Mouse (Mus musculus): ENCODE measurements around the gene Hmgcs1. TPM values are rescaled to one million over a fixed set of nuclear protein-coding genes. Genes with fewer than 3 reads are reported as not detected.
"Not testable (repeated sequence)": the region's sequence is repeated elsewhere in the genome, so short reads cannot be mapped to it uniquely, and the experiment has no call there.

Gene Hmgcs1
- polyA plus RNA-seq, 1 experiment from 2014 or later, result 69.9 TPM

DNA sequence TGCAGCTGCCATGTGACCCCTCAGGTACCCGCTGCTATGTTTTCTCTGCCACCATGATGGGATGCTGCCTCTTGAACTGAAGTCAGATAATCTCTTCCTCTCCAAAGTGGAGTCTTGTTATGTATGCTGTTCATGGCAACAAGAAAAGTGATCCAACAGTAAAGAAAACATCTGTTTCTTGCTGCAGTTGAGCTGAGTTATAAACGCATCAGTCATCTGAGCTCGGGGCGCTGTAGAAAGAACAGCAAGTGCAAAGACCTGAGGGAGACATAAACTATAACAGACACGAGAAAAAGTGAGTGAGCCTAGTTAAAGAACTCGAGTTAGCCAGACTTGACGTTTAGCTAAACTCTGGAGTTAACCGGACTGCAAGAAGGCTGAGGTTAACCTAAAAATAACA lies 11.4 kb upstream of the Hmgcs1 start:
- WGBS, result 67% methylated on average over 8 of the region's 8 CpGs

DNA sequence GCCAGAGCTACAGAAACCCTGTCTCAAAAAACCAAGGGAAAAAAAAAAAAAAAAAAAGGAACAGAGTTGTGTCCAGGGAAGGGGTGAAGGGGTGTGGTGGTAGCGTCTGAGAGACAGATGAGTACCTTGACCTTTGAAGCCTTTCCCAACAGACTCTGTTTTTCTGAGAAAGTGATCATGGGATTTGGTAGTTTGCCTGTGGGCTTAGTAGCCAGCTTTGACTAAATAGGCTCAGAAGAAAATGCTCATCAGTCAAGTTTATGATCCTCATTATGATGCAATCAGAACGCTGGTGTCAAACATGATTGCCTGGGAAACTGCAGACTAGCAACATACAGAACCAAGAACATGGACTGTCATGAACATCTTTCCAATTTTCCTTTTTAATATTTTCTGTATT lies 10.5 kb upstream of the Hmgcs1 start:
- Histone ChIP-seq H3K4me2 (no peak overlapping the region), H3K4me1 (replicated peaks) (no peaks in the 10 kb centered on the region)
- 74% methylated on average over 2 of the region's 2 CpGs for WGBS

More for the DNA sequence above, 11.4 kb upstream of the Hmgcs1 start:
- no peak overlapping the region for H3K4me2 ChIP-seq
- no peaks in the 10 kb centered on the region for H3K4me1 ChIP-seq (replicated peaks)
- no peaks in the 10 kb centered on the region for H3K36me3 ChIP-seq
- H3K27me3 ChIP-seq, result no peaks in the 10 kb centered on the region
- no peak overlapping the region for H3K27ac ChIP-seq
- no peak overlapping the region for H3K9ac ChIP-seq
- no peaks in the 10 kb centered on the region for H3K9me3 ChIP-seq (replicated peaks)
- no peak for ATAC-seq (replicated peaks; ENCODE audit: insufficient number of reproducible peaks, insufficient read depth, low FRiP score, low read depth)
- no peak overlapping the region for H3K4me3 ChIP-seq

DNA sequence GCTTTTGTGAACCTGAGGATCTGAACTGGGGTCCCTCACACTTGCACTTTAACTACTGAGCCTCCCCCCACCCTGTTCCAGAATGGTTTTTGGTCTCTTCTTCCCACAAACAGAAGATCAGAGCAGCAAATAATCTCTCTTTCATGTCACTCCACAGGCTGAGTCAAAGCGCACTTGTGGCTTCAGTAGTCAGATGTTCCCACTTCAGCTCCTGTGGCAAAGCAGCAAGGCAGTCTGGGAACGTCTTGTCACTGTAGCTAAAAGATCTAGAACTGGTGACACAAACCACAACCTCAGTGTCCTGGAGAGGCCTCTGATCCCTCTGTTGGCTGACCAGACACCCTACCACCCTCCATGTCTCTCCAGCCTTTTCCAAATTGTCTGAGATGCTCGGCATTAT lies 9.0 kb upstream of the Hmgcs1 start:
- no peak overlapping the region for H3K9ac ChIP-seq
- H3K4me2 ChIP-seq, result no peak overlapping the region
- no peaks in the 10 kb centered on the region for H3K27me3 ChIP-seq
- H3K9me3 ChIP-seq (replicated peaks), result no peaks in the 10 kb centered on the region
- H3K27ac ChIP-seq, result no peak overlapping the region
- ATAC-seq (replicated peaks; ENCODE audit: insufficient number of reproducible peaks, insufficient read depth, low FRiP score, low read depth), result no peak
- no peaks in the 10 kb centered on the region for H3K36me3 ChIP-seq
- whole genome bisulfite sequencing, result 69% methylated on average over 3 of the region's 3 CpGs
- no peak overlapping the region for H3K4me3 ChIP-seq
- H3K4me1 ChIP-seq (replicated peaks), result no peaks in the 10 kb centered on the region

More for the DNA sequence above, 10.5 kb upstream of the Hmgcs1 start:
- no peaks in the 10 kb centered on the region for H3K27me3 ChIP-seq
- H3K4me3 ChIP-seq, result no peak overlapping the region
- H3K36me3 ChIP-seq, result no peaks in the 10 kb centered on the region
- no peaks in the 10 kb centered on the region for H3K9me3 ChIP-seq (replicated peaks)
- no peak overlapping the region for H3K9ac ChIP-seq
- ATAC-seq (replicated peaks; ENCODE audit: insufficient number of reproducible peaks, insufficient read depth, low FRiP score, low read depth), result no peak
- no peak overlapping the region for H3K27ac ChIP-seq

DNA sequence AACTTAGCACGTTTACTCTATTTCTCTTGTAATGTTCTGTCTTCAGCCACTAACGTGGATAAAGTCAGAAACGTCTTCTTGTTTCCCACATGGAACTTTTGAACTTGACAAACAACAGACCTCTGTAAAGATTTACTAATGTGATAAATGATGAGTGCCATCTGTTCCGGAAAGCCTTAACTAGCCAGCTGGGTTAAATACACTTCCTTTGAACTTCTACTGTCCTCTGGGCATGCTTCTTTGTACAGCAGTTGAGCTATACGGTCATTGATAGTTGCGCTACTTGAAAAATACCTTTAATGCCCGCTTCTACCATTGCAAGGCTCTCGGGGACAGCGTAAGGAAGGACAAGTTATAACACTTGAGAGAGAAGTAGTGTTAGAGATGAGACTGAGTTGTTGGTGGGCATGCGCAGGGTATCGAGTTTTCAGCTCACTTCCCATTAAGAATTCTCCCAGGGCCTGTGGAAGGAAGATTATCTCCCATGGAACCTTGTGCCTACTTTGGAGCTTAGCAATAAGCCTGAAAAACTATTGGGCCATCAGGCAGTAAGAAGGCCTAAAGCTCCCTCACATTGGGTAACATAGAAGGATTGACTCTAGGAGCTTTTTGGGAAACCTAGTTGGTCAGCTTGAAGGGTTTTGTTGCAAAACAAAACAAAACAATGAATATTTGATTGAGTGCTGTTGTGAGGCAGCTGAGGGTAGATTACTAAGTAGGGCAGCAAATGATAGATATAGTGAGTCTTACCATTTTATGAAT lies 5.6 kb upstream of the Hmgcs1 start:
- H3K27ac ChIP-seq, result no peak overlapping the region
- H3K9me3 ChIP-seq (replicated peaks), result no peaks in the 10 kb centered on the region
- H3K4me3 ChIP-seq, result no peak overlapping the region
- no peak overlapping the region for H3K4me2 ChIP-seq
- H3K9ac ChIP-seq, result no peak overlapping the region
- 70% methylated on average over 11 of the region's 11 CpGs for WGBS
- H3K36me3 ChIP-seq, result no peaks in the 10 kb centered on the region
- H3K27me3 ChIP-seq, result no peaks in the 10 kb centered on the region
- ATAC-seq (replicated peaks; ENCODE audit: insufficient number of reproducible peaks, insufficient read depth, low FRiP score, low read depth), result no peak
- H3K4me1 ChIP-seq (replicated peaks), result 0 out of 2 replicates have a peak, but pooled peaks cover 2% of the 10 kb centered on the region

DNA sequence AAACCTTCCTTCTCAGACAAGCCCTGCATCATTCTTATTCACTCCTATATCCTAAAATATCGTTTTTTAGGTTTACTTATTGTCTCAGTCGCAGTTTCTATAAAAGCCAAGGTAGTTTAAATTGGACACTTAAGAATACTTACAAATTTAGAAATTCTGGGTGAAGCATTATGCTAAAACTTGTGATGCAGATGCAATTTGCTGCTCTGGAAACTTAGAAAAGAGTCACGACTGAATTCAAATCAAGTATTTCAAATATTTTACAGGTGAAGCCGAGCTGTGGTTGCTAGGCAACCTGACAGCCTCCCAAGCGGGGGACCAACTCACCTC lies 505 bp upstream of the Hmgcs1 start:
- Histone ChIP-seq H3K27me3 (no peaks in the 10 kb centered on the region), H3K4me2 (peak overlapping the region; percentile 65), H3K27ac (peak overlapping the region; percentile 4; the same call in 1 of the 2 replicates), H3K36me3 (0 out of 2 replicates have a peak, but pooled peaks cover 3% of the 10 kb centered on the region), H3K9ac (no peak overlapping the region), H3K4me1 (replicated peaks) (peaks cover 21% of the 10 kb centered on the region), H3K9me3 (replicated peaks) (no peaks in the 10 kb centered on the region), H3K4me3 (peak overlapping the region; percentile 81)
- 9% methylated on average over 5 of the region's 5 CpGs for WGBS
- ATAC-seq (replicated peaks; ENCODE audit: insufficient number of reproducible peaks, insufficient read depth, low FRiP score, low read depth), result no peak

DNA sequence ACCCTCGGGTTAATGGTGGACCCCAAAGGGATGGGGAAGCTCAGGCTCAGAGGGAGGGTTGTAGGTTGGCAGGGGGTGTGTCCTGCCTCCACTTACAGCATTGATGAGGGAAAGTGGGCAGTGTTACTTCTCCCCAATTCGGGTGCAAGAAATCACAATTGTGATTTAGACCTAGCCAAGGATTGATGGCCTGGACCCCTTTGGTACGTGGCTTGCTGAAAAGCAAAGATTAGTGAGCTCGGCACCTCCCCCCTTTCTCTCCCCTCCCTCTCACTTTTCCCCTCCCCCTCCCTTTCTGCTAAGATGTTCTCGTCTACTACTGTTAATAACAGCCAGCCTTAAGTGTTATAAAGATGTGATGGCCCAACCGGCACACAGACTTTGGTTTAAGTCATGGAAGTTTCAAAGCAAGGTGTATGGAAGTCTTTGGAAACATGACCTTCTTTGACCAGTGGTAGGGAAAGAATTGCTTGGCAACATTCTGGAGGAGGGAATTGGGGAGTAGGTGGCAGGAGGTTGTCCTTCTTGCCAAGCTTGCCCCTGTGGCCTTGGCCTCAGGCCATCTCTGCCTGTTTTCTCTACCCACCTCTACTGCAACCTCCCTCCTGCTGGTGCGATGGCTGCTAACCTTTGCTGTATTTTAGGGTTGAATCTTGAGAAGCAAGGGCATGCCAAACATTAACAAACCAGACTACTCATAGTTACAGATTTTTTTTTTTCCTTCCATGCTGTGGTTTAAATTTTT lies 869 bp downstream of the Hmgcs1 start:
- 0 out of 2 replicates have a peak, but pooled peaks cover 3% of the 10 kb centered on the region for H3K36me3 ChIP-seq
- H3K9me3 ChIP-seq (replicated peaks), result no peaks in the 10 kb centered on the region
- peak overlapping the region; percentile 80 for H3K4me2 ChIP-seq
- H3K4me1 ChIP-seq (replicated peaks), result peaks cover 25% of the 10 kb centered on the region
- H3K4me3 ChIP-seq, result peak overlapping the region; percentile 81
- H3K9ac ChIP-seq, result peak overlapping the region; percentile 82
- no peaks in the 10 kb centered on the region for H3K27me3 ChIP-seq
- ATAC-seq (replicated peaks; ENCODE audit: insufficient number of reproducible peaks, insufficient read depth, low FRiP score, low read depth), result no peak
- H3K27ac ChIP-seq, result peak overlapping the region; percentile 98
- WGBS, result 3% methylated on average over 7 of the region's 7 CpGs

DNA sequence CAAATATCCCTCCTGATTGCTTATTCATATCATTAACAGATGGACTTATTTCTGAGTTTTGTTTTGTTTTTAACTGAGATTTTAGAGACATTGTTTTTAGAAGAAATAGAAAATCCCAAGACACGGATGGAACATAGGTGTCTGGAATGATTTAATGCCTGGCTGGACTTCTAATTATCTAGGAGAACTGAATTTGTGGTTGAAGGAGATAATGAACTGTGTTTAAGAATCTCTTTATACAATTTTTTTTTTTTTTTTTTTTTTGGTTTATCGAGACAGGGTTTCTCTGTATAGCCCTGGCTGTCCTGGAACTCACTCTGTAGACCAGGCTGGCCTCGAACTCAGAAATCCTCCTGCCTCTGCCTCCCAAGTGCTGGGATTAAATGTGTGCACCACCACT lies 1.8 kb downstream of the Hmgcs1 start:
- not testable (repeated sequence) for H3K36me3 ChIP-seq; H3K27ac ChIP-seq; H3K9me3 ChIP-seq (replicated peaks); ATAC-seq (replicated peaks; ENCODE audit: insufficient number of reproducible peaks, insufficient read depth, low FRiP score, low read depth); H3K27me3 ChIP-seq
- peak overlapping the region; percentile 80; the same call in 1 of the 2 replicates for H3K4me2 ChIP-seq
- H3K9ac ChIP-seq, result peak overlapping the region; percentile 82; the same call in 1 of the 2 replicates
- 80% methylated on average over 3 of the region's 3 CpGs for WGBS
- H3K4me1 ChIP-seq (replicated peaks), result peaks cover 25% of the 10 kb centered on the region
- H3K4me3 ChIP-seq, result peak overlapping the region; percentile 81; the same call in 1 of the 2 replicates

DNA sequence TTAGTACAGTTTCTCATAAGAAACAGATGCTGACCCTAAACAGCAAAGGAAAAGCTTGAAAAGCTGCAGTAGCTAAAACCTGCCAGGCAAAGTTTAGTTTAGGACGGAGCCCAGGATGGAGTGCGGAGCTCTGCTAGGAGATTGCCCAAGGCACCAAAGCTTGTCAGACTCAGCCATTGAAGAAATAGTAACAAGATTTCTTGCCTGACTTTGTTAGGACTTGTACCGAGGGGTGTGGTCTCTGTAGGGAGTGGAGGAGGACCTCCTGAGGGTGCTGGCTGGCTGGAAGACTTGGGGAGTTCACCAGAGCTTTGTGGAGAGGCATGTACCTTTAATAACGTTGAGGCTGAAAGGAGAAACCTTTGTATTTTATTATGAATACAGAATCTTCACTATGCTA lies 5.5 kb downstream of the Hmgcs1 start:
- no peak overlapping the region for H3K9ac ChIP-seq

DNA sequence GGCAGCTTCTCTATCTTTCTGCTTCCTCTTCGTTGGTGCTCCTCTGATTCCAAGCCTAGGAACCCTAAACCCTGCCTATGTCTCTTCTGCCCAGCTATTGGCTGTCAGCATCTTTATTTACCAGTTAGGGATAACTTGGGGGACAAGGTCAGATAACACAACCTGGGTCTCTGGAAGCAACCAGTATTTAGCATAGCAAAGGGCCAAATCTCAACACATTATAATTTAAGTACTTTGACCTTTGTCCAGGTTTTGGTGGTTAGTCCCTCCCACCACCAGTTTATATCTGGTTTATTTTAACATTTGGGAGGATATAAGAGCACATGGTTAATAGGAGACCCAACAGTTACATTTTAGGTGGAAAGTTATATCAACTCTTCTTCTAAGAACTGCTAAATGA lies 6.3 kb downstream of the Hmgcs1 start:
- Histone ChIP-seq H3K27ac (no peak overlapping the region), H3K9ac (no peak overlapping the region), H3K27me3 (no peaks in the 10 kb centered on the region), H3K4me3 (no peak overlapping the region), H3K4me2 (no peak overlapping the region), H3K36me3 (peaks cover 20% of the 10 kb centered on the region), H3K9me3 (replicated peaks) (no peaks in the 10 kb centered on the region), H3K4me1 (replicated peaks) (peaks cover 16% of the 10 kb centered on the region)
- WGBS, result 78% methylated on average over 1 of the region's 1 CpGs
- ATAC-seq (replicated peaks; ENCODE audit: insufficient number of reproducible peaks, insufficient read depth, low FRiP score, low read depth), result no peak

More for the DNA sequence above, 5.5 kb downstream of the Hmgcs1 start:
- H3K27me3 ChIP-seq, result no peaks in the 10 kb centered on the region
- H3K4me3 ChIP-seq, result no peak overlapping the region
- no peak for ATAC-seq (replicated peaks; ENCODE audit: insufficient number of reproducible peaks, insufficient read depth, low FRiP score, low read depth)
- H3K4me1 ChIP-seq (replicated peaks), result peaks cover 22% of the 10 kb centered on the region
- H3K4me2 ChIP-seq, result no peak overlapping the region
- no peak overlapping the region for H3K27ac ChIP-seq
- WGBS, result 70% methylated on average over 4 of the region's 4 CpGs
- peaks cover 15% of the 10 kb centered on the region for H3K36me3 ChIP-seq
- no peaks in the 10 kb centered on the region for H3K9me3 ChIP-seq (replicated peaks)

DNA sequence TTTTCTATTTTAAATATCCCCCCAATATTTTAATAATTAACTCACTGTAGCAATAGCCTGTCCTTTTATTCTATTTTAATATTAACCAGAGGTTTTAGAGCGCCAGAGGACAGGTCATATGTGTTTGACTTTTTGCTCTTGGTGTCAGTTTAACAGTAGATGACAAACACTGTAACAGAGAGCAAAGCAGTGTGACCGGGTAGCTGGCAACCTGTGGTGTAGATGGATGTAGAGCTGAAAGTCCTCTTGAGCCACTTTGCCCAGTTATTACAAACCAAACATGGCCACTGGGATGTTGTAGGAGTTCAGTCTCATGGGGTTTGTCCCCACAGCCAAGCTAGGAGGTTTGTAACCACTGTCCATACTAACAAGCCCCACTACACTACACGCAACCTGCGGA lies 8.3 kb downstream of the Hmgcs1 start:
- Histone ChIP-seq H3K4me2 (no peak overlapping the region), H3K36me3 (peaks cover 32% of the 10 kb centered on the region), H3K9ac (no peak overlapping the region), H3K4me1 (replicated peaks) (peaks cover 6% of the 10 kb centered on the region; the same call in 1 of the 2 replicates), H3K9me3 (replicated peaks) (no peaks in the 10 kb centered on the region), H3K4me3 (no peak overlapping the region), H3K27me3 (no peaks in the 10 kb centered on the region), H3K27ac (no peak overlapping the region)
- WGBS, result 91% methylated on average over 4 of the region's 4 CpGs
- ATAC-seq (replicated peaks; ENCODE audit: insufficient number of reproducible peaks, insufficient read depth, low FRiP score, low read depth), result no peak

DNA sequence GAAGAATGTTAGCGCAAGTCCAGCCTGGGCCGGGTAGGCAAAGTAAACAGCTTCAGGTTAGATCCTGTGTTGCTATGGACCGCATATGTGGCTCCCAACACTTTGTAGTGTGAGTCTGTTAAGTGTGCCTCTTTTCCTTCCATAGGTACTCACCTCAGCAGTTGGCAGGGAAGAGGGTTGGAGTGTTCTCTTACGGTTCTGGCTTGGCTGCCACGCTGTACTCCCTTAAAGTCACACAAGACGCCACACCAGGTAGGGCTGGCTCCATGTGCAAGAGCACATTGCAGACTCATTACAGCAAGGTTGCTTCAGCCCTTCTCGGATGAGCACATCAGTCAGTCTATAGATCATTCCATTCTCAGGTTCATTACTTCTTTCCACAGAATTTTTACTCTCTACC lies 14.1 kb downstream of the Hmgcs1 start:
- Histone ChIP-seq H3K27ac (no peak overlapping the region), H3K9me3 (replicated peaks) (no peaks in the 10 kb centered on the region), H3K4me2 (no peak overlapping the region), H3K36me3 (peaks cover 62% of the 10 kb centered on the region), H3K9ac (no peak overlapping the region), H3K4me3 (no peak overlapping the region), H3K4me1 (replicated peaks) (no peaks in the 10 kb centered on the region), H3K27me3 (no peaks in the 10 kb centered on the region)
- ATAC-seq (replicated peaks; ENCODE audit: insufficient number of reproducible peaks, insufficient read depth, low FRiP score, low read depth), result no peak
- WGBS, result 92% methylated on average over 7 of the region's 7 CpGs

Measured in heart, embryonic 15.5 days (tissue).